Mouse (Mus musculus): ENCODE results near the gene Slc36a2. TPM values are rescaled to one million over a fixed set of nuclear protein-coding genes. Genes with fewer than 3 reads are reported as not detected.

Gene Slc36a2
- polyA plus RNA-seq, 1 experiment from 2014 or later, result not detected

DNA sequence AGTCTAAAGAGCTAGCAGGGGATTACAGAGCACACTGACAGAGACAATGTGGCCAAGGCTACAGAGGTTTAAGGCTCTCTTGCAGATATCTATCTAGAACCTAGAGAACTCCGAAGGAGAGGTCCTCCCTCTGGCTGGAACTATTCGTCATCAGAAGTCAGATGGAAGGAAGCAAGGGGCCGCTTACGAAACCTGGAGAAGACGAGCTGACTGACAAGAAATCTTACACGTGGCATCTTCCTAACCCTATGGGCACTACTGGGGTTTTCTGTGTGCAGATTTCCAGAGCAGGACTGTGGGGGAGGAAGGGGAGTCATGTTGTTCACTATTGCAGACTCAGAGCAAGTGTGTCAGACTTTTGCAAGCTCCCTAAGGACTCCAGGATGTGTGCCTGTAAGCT, 37.5 kb downstream of the Slc36a2 start:
- H3K4me2 ChIP-seq (replicated peaks), result no peak overlapping the region
- no peak overlapping the region for H3K27ac ChIP-seq (replicated peaks)
- no peak for ATAC-seq (replicated peaks)
- no peaks in the 10 kb centered on the region for H3K27me3 ChIP-seq
- no peak overlapping the region for H3K9ac ChIP-seq (replicated peaks)
- WGBS, result 51% methylated on average over 6 of the region's 6 CpGs
- no peaks in the 10 kb centered on the region for H3K9me3 ChIP-seq
- H3K36me3 ChIP-seq, result no peaks in the 10 kb centered on the region
- no peak overlapping the region for H3K4me3 ChIP-seq
- H3K4me1 ChIP-seq, result no peaks in the 10 kb centered on the region

DNA sequence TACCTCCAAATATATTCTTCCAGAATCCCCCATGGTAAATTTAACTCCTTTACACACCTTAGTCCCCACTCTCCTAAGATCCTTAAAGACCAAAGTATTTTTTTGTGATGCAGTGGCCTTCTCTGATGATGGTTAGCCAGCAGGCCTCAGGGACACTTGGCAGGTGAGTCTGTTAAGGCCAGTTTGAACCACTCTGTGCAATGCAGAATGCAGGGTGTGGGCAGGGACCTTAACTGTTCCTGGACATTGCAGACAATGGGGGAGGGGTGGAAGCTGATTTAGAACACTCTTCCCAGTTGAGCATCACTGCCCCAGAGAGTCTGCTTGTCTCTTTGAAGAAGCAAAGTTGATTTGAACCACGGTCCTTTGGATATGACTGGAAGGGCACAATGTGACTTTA, 38.0 kb downstream of the Slc36a2 start:
- no peaks in the 10 kb centered on the region for H3K9me3 ChIP-seq
- no peak overlapping the region for H3K4me3 ChIP-seq
- ATAC-seq (replicated peaks), result no peak
- no peak overlapping the region for H3K27ac ChIP-seq (replicated peaks)
- H3K27me3 ChIP-seq, result no peaks in the 10 kb centered on the region
- H3K9ac ChIP-seq (replicated peaks), result no peak overlapping the region
- no peaks in the 10 kb centered on the region for H3K4me1 ChIP-seq
- H3K36me3 ChIP-seq, result no peaks in the 10 kb centered on the region
- WGBS, result 51% methylated on average over 1 of the region's 1 CpGs
- no peak overlapping the region for H3K4me2 ChIP-seq (replicated peaks)

DNA sequence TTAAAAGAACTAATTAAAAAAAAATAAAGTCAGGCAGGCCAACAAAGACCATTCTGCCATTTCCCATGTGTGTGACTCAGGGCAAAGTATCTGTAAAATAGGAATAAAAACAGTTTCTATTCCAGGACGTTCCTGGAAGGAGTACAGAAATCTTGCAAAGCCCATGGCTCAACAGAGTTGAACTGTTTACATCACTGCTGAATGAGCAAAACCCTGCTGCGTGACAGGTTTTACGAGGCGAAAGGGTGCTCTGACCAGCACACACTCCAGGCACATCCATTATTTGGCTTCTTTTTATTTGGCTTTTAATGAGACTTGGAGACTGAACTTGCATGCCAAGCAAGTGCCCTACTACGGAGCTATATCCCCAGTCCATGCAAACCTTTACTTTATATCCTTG, 40.9 kb downstream of the Slc36a2 start:
- no peak overlapping the region for H3K4me3 ChIP-seq
- ATAC-seq (replicated peaks), result no peak
- no peaks in the 10 kb centered on the region for H3K9me3 ChIP-seq
- no peak overlapping the region for H3K27ac ChIP-seq (replicated peaks)
- WGBS, result 47% methylated on average over 5 of the region's 5 CpGs
- no peaks in the 10 kb centered on the region for H3K4me1 ChIP-seq
- no peaks in the 10 kb centered on the region for H3K36me3 ChIP-seq
- H3K9ac ChIP-seq (replicated peaks), result no peak overlapping the region
- no peak overlapping the region for H3K4me2 ChIP-seq (replicated peaks)
- H3K27me3 ChIP-seq, result no peaks in the 10 kb centered on the region

DNA sequence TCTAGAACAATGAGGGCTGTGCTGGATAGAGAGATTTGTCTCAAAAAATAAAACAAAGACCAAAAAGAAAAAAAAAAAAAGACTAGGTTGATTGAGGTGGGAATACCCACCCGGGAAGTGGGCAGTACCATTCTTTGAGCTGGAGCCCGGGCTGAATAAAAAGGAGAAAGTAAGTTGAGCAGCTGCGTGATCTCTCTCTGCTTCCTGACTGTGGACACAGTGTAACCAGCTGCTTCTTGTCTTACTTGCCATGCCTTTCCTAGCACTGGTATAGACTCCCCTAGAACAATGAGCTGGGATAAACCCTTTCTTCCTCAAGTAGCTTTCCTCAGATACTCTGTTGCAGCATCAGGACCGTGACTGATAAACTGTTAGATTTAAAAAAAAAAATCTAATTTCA, 43.4 kb downstream of the Slc36a2 start:
- no peak for ATAC-seq (replicated peaks)
- Histone ChIP-seq H3K27ac (replicated peaks) (no peak overlapping the region), H3K9ac (replicated peaks) (no peak overlapping the region), H3K4me1 (no peaks in the 10 kb centered on the region), H3K36me3 (no peaks in the 10 kb centered on the region), H3K4me2 (replicated peaks) (no peak overlapping the region), H3K4me3 (no peak overlapping the region), H3K27me3 (no peaks in the 10 kb centered on the region), H3K9me3 (no peaks in the 10 kb centered on the region)
- WGBS, result 86% methylated on average over 4 of the region's 4 CpGs

DNA sequence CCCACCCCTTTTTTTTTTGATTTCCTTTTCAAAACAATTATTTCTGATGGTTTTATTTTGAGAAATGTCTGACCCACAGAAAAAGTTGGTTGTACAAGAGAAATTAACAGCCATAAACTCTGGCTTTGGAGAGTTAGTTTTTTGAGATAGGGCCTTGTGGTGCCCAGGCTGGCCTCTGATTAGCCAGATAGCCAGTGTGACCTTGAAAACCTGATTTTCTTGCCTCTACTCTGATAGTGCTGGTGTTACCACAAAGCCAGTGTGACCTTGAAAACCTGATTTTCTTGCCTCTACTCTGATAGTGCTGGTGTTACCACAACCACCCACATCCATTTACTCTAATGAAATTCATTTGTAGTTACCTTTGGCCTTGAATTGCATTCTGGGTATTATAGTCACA, 47.2 kb downstream of the Slc36a2 start:
- Histone ChIP-seq H3K27ac (replicated peaks) (no peak overlapping the region), H3K4me3 (no peak overlapping the region), H3K9me3 (no peaks in the 10 kb centered on the region), H3K27me3 (no peaks in the 10 kb centered on the region), H3K4me1 (no peaks in the 10 kb centered on the region), H3K36me3 (no peaks in the 10 kb centered on the region), H3K4me2 (replicated peaks) (no peak overlapping the region), H3K9ac (replicated peaks) (no peak overlapping the region)
- ATAC-seq (replicated peaks), result no peak

DNA sequence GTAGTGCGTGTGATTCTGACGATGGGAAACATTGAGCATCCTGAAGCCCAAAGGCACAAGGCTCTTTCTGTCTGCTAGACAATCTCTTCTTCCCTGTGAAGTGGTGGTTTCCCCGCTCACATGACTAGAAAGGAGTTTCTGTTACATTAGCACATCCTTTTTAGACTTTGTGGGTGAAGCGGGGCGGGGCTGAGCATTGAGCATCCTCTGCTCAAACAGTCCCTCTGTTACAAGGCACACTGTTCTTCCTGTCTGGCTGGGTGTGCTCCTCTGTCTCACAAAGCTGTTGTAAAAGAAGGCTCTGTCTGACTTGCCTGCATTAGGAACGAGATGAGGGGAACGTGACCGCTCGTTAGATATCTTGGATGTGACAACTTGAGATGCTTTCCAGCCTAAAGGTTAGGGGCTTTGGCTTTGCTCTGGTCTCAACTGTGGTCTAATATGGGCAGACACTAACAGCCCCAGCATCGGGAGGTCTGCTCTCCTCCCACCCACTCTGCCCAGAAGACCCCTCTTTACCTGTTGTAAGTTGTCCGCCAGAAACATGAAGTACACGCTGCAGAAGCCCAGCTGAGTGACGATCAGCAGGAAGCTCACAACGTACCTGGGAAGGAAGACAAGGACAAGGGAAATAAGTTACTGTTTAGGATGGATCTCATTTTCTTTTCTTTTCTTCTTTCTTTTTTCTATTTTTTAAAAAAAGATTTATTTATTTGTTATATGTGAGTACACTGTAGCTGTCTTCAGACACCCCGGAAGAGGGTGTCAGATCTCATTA, 47.9 kb downstream of the Slc36a2 start:
- Histone ChIP-seq H3K4me3 (no peak overlapping the region), H3K27me3 (no peaks in the 10 kb centered on the region), H3K36me3 (no peaks in the 10 kb centered on the region), H3K9ac (replicated peaks) (no peak overlapping the region), H3K27ac (replicated peaks) (no peak overlapping the region), H3K9me3 (no peaks in the 10 kb centered on the region), H3K4me1 (no peaks in the 10 kb centered on the region), H3K4me2 (replicated peaks) (no peak overlapping the region)
- ATAC-seq (replicated peaks), result no peak
- WGBS, result 75% methylated on average over 15 of the region's 15 CpGs

DNA sequence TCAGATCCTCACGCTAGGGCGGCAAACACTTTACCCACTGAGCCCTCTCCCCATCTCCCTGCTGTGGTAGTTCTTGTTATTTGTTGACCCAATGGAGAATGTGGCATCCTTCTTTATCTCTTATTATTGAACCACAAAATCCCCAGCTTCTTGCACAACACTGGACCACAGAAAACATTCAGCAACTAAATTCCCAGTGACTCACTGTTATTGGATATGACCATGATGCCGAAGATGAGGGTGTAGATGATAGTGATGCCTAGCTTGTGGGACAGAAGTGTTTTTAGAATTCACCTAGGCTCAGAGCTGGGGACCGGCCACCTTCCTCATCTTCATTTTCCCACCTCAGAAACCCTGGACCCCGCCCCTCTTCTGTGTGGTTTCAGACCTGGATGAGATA, 50.0 kb downstream of the Slc36a2 start:
- H3K36me3 ChIP-seq, result no peaks in the 10 kb centered on the region
- 92% methylated on average over 5 of the region's 5 CpGs for WGBS
- ATAC-seq (replicated peaks), result no peak
- H3K9ac ChIP-seq (replicated peaks), result no peak overlapping the region
- no peaks in the 10 kb centered on the region for H3K9me3 ChIP-seq
- no peaks in the 10 kb centered on the region for H3K27me3 ChIP-seq
- no peak overlapping the region for H3K27ac ChIP-seq (replicated peaks)
- H3K4me1 ChIP-seq, result no peaks in the 10 kb centered on the region
- no peak overlapping the region for H3K4me2 ChIP-seq (replicated peaks)
- no peak overlapping the region for H3K4me3 ChIP-seq

DNA sequence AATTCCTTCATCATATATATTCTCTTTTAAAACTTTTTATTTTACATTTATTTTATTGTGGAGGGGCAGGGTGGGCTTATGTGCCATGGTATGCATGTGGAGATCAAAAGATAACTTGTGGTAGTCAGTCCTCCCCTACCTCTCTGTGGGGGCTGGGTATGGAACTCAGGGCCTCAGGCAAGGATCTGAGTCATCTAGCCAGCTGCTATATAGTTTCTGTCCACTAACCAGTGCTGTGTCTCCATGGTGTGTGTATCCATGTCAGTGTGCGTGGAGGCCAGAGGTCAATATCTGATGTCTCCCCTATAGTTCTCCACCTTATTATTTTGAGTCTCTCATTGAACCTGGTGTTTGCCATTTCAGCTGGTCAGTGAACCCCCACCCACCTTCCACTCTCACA, 50.5 kb downstream of the Slc36a2 start:
- Histone ChIP-seq H3K36me3 (no peaks in the 10 kb centered on the region), H3K27me3 (no peaks in the 10 kb centered on the region), H3K27ac (replicated peaks) (no peak overlapping the region), H3K9ac (replicated peaks) (no peak overlapping the region), H3K4me3 (no peak overlapping the region), H3K4me2 (replicated peaks) (no peak overlapping the region), H3K4me1 (no peaks in the 10 kb centered on the region), H3K9me3 (no peaks in the 10 kb centered on the region)
- ATAC-seq (replicated peaks), result no peak
- 94% methylated on average over 1 of the region's 1 CpGs for WGBS

DNA sequence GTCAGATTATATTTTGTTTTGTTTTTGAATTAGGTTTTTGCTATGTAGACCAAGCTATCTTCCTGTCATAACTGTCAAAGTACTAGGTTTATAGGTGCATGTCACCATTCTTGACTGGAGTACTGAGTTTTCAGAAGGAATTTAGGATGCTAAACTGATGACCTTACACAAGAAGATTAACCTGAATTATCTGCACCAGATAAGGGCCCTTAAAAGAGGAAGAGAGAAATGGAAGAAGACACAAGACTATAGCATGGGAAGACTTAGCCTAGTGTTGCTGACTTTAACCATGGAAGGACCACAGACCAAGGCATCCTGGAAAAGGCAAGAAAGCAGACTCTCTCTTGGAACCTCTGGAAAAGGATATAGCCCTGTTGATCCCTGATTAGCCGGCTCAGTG, 51.7 kb downstream of the Slc36a2 start:
- H3K4me1 ChIP-seq, result no peaks in the 10 kb centered on the region
- H3K27me3 ChIP-seq, result no peaks in the 10 kb centered on the region
- no peak overlapping the region for H3K9ac ChIP-seq (replicated peaks)
- 98% methylated on average over 1 of the region's 1 CpGs for WGBS
- no peak overlapping the region for H3K4me3 ChIP-seq
- no peak overlapping the region for H3K4me2 ChIP-seq (replicated peaks)
- no peak for ATAC-seq (replicated peaks)
- no peaks in the 10 kb centered on the region for H3K36me3 ChIP-seq
- no peaks in the 10 kb centered on the region for H3K9me3 ChIP-seq
- no peak overlapping the region for H3K27ac ChIP-seq (replicated peaks)

DNA sequence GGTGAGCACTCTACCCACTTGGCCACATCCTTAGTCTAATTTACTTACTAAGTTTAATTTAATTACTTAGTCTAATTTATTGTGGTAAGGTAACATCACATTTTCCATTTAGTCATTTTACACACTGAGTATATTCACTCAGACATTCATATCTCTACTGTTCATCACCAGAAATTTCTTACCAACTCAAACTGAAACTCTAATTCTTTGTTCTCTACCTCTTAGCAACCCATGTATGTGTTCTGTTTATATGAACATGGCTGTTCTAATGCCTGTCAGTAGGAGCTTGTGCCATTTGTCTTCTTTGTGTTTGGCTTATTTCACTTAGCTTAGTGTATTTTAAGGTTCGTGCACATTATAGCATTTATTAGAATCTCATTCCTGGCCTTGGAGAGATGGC, 52.9 kb downstream of the Slc36a2 start:
- H3K4me1 ChIP-seq, result no peaks in the 10 kb centered on the region
- H3K27me3 ChIP-seq, result no peaks in the 10 kb centered on the region
- H3K27ac ChIP-seq (replicated peaks), result no peak overlapping the region
- ATAC-seq (replicated peaks), result no peak
- WGBS, result 90% methylated on average over 1 of the region's 1 CpGs
- H3K4me3 ChIP-seq, result no peak overlapping the region
- H3K4me2 ChIP-seq (replicated peaks), result no peak overlapping the region
- no peaks in the 10 kb centered on the region for H3K36me3 ChIP-seq
- no peaks in the 10 kb centered on the region for H3K9me3 ChIP-seq
- H3K9ac ChIP-seq (replicated peaks), result no peak overlapping the region

DNA sequence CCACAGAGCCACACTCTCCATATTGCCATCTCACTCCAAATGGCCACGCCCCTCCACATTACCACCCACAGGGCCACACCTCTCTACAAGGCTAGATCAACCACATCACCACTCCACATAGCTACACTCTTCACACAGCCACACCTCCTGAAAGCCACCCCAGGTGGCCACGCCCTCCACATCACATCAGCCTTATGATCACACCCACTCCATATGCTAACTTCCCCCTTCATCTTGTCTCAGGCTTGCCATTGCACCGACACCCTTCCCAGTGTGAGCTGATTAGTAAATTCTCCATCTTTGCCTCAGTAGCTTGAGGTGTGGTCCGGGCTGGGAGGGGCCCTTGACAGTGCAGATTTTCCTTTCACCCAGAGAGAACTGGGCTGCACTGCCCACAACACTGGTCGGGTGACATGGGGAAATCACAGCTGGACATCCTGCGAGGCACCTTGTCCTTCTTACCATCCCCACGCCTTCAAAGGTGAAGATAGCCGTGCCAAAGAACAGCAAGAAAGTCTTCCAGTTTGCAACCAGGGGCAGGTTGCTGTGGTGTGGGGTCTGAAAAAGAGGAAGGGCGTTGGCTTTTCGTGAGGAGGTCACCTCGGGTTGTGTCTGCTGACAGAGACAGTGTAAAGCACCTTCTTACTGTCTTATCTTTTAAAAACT, 53.7 kb downstream of the Slc36a2 start:
- no peak for ATAC-seq (replicated peaks)
- 92% methylated on average over 11 of the region's 11 CpGs for WGBS
- no peaks in the 10 kb centered on the region for H3K4me1 ChIP-seq
- no peaks in the 10 kb centered on the region for H3K9me3 ChIP-seq
- H3K36me3 ChIP-seq, result no peaks in the 10 kb centered on the region
- H3K4me3 ChIP-seq, result no peak overlapping the region
- no peak overlapping the region for H3K4me2 ChIP-seq (replicated peaks)
- no peaks in the 10 kb centered on the region for H3K27me3 ChIP-seq
- H3K27ac ChIP-seq (replicated peaks), result no peak overlapping the region
- no peak overlapping the region for H3K9ac ChIP-seq (replicated peaks)

DNA sequence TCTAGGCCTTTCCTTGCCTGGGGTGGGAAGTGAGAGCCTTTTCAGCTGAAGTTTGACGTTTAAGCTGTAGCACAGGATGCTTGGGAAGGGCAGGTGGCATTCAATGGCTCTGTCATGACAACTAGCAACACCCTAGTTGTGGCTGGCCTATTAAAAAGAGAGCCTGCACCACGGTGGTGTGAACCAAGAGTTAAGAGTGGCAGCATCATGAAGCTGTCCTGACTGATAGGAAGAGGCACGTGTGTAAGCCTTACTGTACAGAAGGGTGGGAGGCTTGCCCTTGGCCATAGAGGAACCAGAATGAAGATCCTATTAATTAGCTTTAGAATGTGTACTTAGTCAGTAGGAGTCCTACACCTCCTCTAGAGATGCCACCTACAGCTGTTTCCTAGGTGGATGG, 56.5 kb downstream of the Slc36a2 start:
- H3K27ac ChIP-seq (replicated peaks), result no peak overlapping the region
- no peaks in the 10 kb centered on the region for H3K4me1 ChIP-seq
- no peaks in the 10 kb centered on the region for H3K27me3 ChIP-seq
- no peak overlapping the region for H3K4me2 ChIP-seq (replicated peaks)
- H3K36me3 ChIP-seq, result no peaks in the 10 kb centered on the region
- no peak overlapping the region for H3K4me3 ChIP-seq
- no peak for ATAC-seq (replicated peaks)
- no peak overlapping the region for H3K9ac ChIP-seq (replicated peaks)
- no peaks in the 10 kb centered on the region for H3K9me3 ChIP-seq
- WGBS, result 55% methylated on average over 3 of the region's 3 CpGs

DNA sequence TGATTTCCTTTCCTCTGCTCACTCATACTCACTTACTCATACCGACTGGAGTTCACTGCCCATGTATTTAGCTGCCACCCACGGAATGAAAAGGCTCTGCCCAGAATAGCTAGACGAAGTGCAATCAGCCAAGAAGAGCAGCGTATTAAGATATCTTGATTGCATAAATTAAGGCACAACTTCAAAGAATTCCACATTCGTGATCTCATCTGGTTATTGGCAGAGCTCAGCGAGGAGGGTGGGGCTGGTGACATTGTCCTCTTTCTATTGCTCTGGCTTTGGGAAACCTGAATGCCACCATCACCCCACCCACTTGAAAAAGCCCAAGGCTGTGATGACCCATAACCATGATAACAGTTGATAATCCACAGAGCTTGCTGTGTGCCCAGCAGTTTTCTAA, 56.9 kb downstream of the Slc36a2 start:
- Histone ChIP-seq H3K27ac (replicated peaks) (no peak overlapping the region), H3K4me3 (no peak overlapping the region), H3K27me3 (no peaks in the 10 kb centered on the region), H3K4me2 (replicated peaks) (no peak overlapping the region), H3K4me1 (no peaks in the 10 kb centered on the region), H3K9ac (replicated peaks) (no peak overlapping the region), H3K9me3 (no peaks in the 10 kb centered on the region), H3K36me3 (no peaks in the 10 kb centered on the region)
- no peak for ATAC-seq (replicated peaks)
- 37% methylated on average over 6 of the region's 6 CpGs for WGBS

Measured in forebrain, embryonic 15.5 days (tissue).